Mouse (Mus musculus): ENCODE measurements around the gene Pip4k2b.

- no peak for TF ChIP-seq SRF (IDR thresholded peaks at IDR 0.05; ENCODE audit: control insufficient read depth, insufficient read length, low read depth)
- no peak for TF ChIP-seq POLR2A (IDR thresholded peaks at IDR 0.05; ENCODE audit: insufficient read length, low read depth)
- no peak for TF ChIP-seq POLR2AphosphoS2 (IDR thresholded peaks at IDR 0.05; ENCODE audit: insufficient read length, low read depth)
- TF ChIP-seq MYOG (IDR thresholded peaks at IDR 0.05; ENCODE audit: control insufficient read depth in 1 of 3, insufficient read depth in 1 of 3, insufficient read length in 2 of 3, low read depth in 2 of 3), result no peak
- no peak for TF ChIP-seq E2F4 (IDR thresholded peaks at IDR 0.05; ENCODE audit: insufficient read depth)
- no peak for TF ChIP-seq MAX (IDR thresholded peaks at IDR 0.05; ENCODE audit: low read depth)
- TF ChIP-seq USF1 (IDR thresholded peaks at IDR 0.05; ENCODE audit: low read depth), result no peak
Observed at GRCm38 (mm10) chr11:97723709-97724108, 20.8 kb downstream of the Pip4k2b start.

Measured in myocyte (in vitro differentiated cells).